Mouse (Mus musculus) inflammation-experienced regulatory T-cells (primary cell): ENCODE data around the gene Lmntd1. TPM values are rescaled to one million over a fixed set of nuclear protein-coding genes. Genes with fewer than 3 reads are reported as not detected.

Source experiments
- polyA plus RNA-seq, 2 experiments: library from polyadenylated mRNA; unstranded; fragments of 100-300 nt; shearing (Covaris generic); gene quantifications; one replicate each; pipeline ENCODE4 v1.2.1; 2017

Gene Lmntd1
- polyA plus RNA-seq: 1 to 10 TPM in 1 of 2 experiments, under 1 TPM in 1; 0.10 to 1.9 TPM

GRCm38 (mm10) chr6:145614219-145614618, at the start of gene Lmntd1:
Gene Lmntd1 (minus strand): TSS chr6:145614319.

GRCm38 (mm10) chr6:145615666-145616210, 1.6 kb upstream of the Lmntd1 start, which contains the start of gene Tuba3b:
Gene Tuba3b (plus strand): TSS chr6:145615757.

Other genes with a start within 250 kb of the Lmntd1 start
- not detected for gene Tuba3b, start 1.4 kb upstream of the Lmntd1 start, polyA plus RNA-seq
- gene Rassf8, start 132.4 kb upstream of the Lmntd1 start, polyA plus RNA-seq: 1 to 10 TPM in 1 of 2 experiments, under 1 TPM in 1; 0.30 to 2.7 TPM